Mouse (Mus musculus): ENCODE data around the gene Fsd2.

GRCm38 (mm10) chr7:81541924-81542524 lies 24.7 kb downstream of the Fsd2 start:
- TF ChIP-seq CTCF (IDR thresholded peaks at IDR 0.05; ENCODE audit: low read depth, low read length) (no peak), TAL1 (conservative IDR thresholded peaks at IDR 0.05; ENCODE audit: low read depth, low read length) (no peak)

Measured in G1E (cell line).